Mouse (Mus musculus) thymus, adult 2 months (tissue): ENCODE data around the gene Islr.

Experiments
- CTCF ChIP-seq: fragments of 200-500 bp; IDR thresholded peaks from 2 replicates; pipeline ENCODE4 v1.5.1; 2012; ENCODE audit warnings: mild to moderate bottlenecking, control low read depth, low read length, moderate library complexity, borderline replicate concordance; ENCODE audit not compliant: control insufficient read depth, poor library complexity, insufficient read depth; ENCODE audit errors: extremely low read depth
- POLR2A ChIP-seq: fragments of 200-500 bp; IDR thresholded peaks from 2 replicates; pipeline ENCODE4 v1.6.1; 2012; ENCODE audit warnings: mild to moderate bottlenecking, low read length, control low read depth, moderate library complexity; ENCODE audit not compliant: control insufficient read depth, poor library complexity, insufficient read depth; ENCODE audit errors: extremely low read depth

GRCm38 (mm10) chr9:58145417-58145816 is 58.7 kb downstream of the Islr start:
- TF ChIP-seq CTCF (no peak), POLR2A (no peak)
